Mouse (Mus musculus) embryonic fibroblast, embryonic 13.5 days (primary cell): Measurements from ENCODE around the gene Slc26a10.

Experiments
- CTCF ChIP-seq: IDR thresholded peaks from 2 replicates; pipeline ENCODE4 v1.5.1; 2011; ENCODE audit warnings: mild to moderate bottlenecking, control low read depth, low read length, moderate library complexity, borderline replicate concordance; ENCODE audit not compliant: insufficient read depth
- POLR2A ChIP-seq: IDR thresholded peaks from 2 replicates; pipeline ENCODE4 v1.6.1; 2011; ENCODE audit warnings: low read depth, mild to moderate bottlenecking, control low read depth, low read length, moderate library complexity

DNA sequence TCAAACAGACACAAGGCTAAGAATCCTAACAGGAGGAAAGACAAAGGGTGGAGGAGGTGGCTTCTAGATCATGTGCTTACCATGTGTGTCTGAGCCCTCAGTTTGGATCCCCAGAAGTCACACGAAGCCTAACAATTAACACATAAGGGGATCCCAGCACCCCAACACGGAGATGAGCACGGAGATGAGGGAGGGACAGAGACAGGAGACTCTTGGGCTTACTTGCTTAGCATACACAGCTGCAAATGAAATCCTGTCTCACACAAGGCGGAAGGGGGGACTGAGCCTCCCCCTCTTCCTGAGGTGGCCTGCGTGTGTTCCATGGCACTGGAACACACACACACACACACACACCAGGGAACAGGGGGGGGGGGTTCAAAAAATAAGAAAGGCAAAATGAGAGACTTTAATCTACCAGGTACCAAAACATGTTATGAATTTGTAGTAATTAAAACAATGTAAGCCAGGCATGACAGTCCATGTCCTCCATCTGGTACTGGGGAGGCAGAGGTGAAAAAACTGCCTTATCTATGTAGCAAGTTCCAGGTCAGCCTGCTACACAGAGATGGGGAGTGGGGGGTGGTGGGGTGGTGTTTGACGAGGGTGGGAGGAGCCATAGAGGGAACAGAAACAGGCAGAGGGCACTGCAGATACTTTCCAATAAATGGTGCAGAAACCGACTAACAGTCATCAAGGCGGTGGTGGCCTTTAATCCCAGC, 45.2 kb downstream of the Slc26a10 start:
- TF ChIP-seq POLR2A (no peak), CTCF (no peak)
